3 mouse cellular contexts compared by ENCODE assay signal in genomic region chr1:169993901-169994300, GRCm38 (mm10). TPM values are rescaled to one million over a fixed set of nuclear protein-coding genes. Genes with fewer than 3 reads are reported as not detected.
DNase-seq lines count a peak whose midpoint lies in the region; TF ChIP-seq lines count a peak whose summit lies in the region.
"Not testable (repeated sequence)": the region's sequence is repeated elsewhere in the genome, so short reads cannot be mapped to it uniquely, and the experiment has no call there.

No protein-coding gene starts in this region.

- DNase-seq in heart, adult 11 months: peak; percentile 61
- DNase-seq in kidney, adult 2 months: peak; percentile 64
- peak; percentile 63 for DNase-seq in kidney, adult 9 months

- not testable (repeated sequence) for H3K4me3 ChIP-seq in kidney, adult 2 months (ENCODE audit: insufficient read depth, low read depth, low read length)

- 68% methylated on average over 6 of the region's 6 CpGs for WGBS in kidney, adult 2 months

- H3K4me1 ChIP-seq in kidney, adult 2 months (ENCODE audit: control insufficient read depth, insufficient read depth, low read length): not testable (repeated sequence)

- not testable (repeated sequence) for H3K36me3 ChIP-seq in kidney, adult 2 months (ENCODE audit: control insufficient read depth, insufficient read depth, low read length)

- H3K27ac ChIP-seq in kidney, adult 2 months (ENCODE audit: insufficient read depth, low read depth, low read length): not testable (repeated sequence)

- not testable (repeated sequence) for H3K27me3 ChIP-seq in kidney, adult 2 months (replicated peaks; ENCODE audit: control insufficient read depth, insufficient read depth, low read length)

- not testable (repeated sequence) for TF ChIP-seq CTCF in kidney, adult 2 months (conservative IDR thresholded peaks at IDR 0.05; ENCODE audit: insufficient read depth, insufficient read length, low read depth, low read length)

- not testable (repeated sequence) for TF ChIP-seq POLR2A in kidney, adult 2 months (IDR thresholded peaks at IDR 0.05; ENCODE audit: low read depth, low read length)

RNA-seq across cellular contexts. Expression of gene Hsd17b7, which starts 24.9 kb away (rescaled TPM):
- 12.2 and 13.1 TPM in 2 replicates for polyA plus RNA-seq in kidney, adult 2 months (2012; rRNA removed)
